ENCODE assay signal across 15 mouse cellular contexts in the genomic region with DNA sequence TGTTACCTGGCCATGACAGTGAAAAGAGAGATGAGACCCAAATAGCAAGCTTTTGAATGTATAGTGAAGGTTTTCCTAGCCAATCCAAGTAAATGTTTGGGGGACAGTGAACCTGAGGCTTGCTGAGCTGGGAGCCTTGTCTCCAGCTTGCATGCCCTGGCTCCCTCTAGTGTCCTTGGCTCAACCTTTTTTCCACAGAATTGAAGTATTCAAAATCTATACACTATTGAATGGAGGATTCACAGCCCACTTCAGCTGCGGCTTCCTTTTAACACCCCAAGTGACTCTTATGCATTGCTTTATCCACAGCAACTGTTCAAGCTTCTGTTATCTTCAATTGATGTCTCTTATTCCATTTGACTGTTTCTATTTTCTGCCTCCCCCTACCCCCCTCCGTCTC. TPM values are rescaled to one million over a fixed set of nuclear protein-coding genes. Genes with fewer than 3 reads are reported as not detected.
A peak's percentile ranks its signal among the peaks of the same experiment; 100 is the strongest.
DNase-seq lines count a peak whose midpoint lies in the region; ATAC-seq and TF ChIP-seq lines count a peak whose summit lies in the region.
"Had no signal": no experiment of that assay in that cellular context is flagged by ENCODE, and none has a peak within 500 bp of the region (broad histone marks: within the 10 kb centered on the region; RNA-seq: fewer than 3 reads in every experiment).

No protein-coding gene starts in this region.

- H3K9me3 ChIP-seq in embryonic facial prominence, embryonic 11.5 days (replicated peaks; ENCODE audit: control insufficient read depth, low read length): no peaks in the 10 kb centered on the region
- H3K9me3 ChIP-seq in embryonic facial prominence, embryonic 10.5 days: no peaks in the 10 kb centered on the region
- H3K9me3 ChIP-seq in liver, embryonic 12.5 days (replicated peaks): no peaks in the 10 kb centered on the region
- no peaks in the 10 kb centered on the region for H3K9me3 ChIP-seq in ES-Bruce4 (replicated peaks; ENCODE audit: control insufficient read depth, insufficient read depth, low read length, poor library complexity, severe bottlenecking)
- H3K9me3 ChIP-seq in stomach, postnatal 0 days (ENCODE audit: control insufficient read depth, low read length): no peaks in the 10 kb centered on the region

- TF ChIP-seq EP300 in ES-Bruce4 (IDR thresholded peaks at IDR 0.05; ENCODE audit: insufficient read depth, low read depth, low read length): no peak
- no peak for TF ChIP-seq EP300 in stomach, postnatal 0 days (optimal IDR thresholded peaks at IDR 0.05)

- no peaks in the 10 kb centered on the region for H3K4me1 ChIP-seq in embryonic facial prominence, embryonic 11.5 days (ENCODE audit: control insufficient read depth, insufficient read depth, low read length)
- H3K4me1 ChIP-seq in embryonic facial prominence, embryonic 10.5 days: peaks cover 7% of the 10 kb centered on the region
- H3K4me1 ChIP-seq in liver, embryonic 12.5 days: peaks cover 53% of the 10 kb centered on the region
- no peaks in the 10 kb centered on the region for H3K4me1 ChIP-seq in ES-Bruce4 (ENCODE audit: control insufficient read depth, insufficient read depth, low read length)
- no peaks in the 10 kb centered on the region for H3K4me1 ChIP-seq in stomach, postnatal 0 days (replicated peaks; ENCODE audit: control insufficient read depth, insufficient read depth)

- H3K4me2 ChIP-seq in embryonic facial prominence, embryonic 11.5 days (ENCODE audit: low read depth, low read length): no peak overlapping the region
- no peak overlapping the region for H3K4me2 ChIP-seq in liver, embryonic 12.5 days
- no peak overlapping the region for H3K4me2 ChIP-seq in stomach, postnatal 0 days (replicated peaks; ENCODE audit: low read depth)

- H3K27me3 ChIP-seq in embryonic facial prominence, embryonic 11.5 days (ENCODE audit: control insufficient read depth, insufficient read depth, low read length): no peaks in the 10 kb centered on the region
- peaks cover 11% of the 10 kb centered on the region; the same call in 1 of the 2 replicates for H3K27me3 ChIP-seq in embryonic facial prominence, embryonic 10.5 days (replicated peaks; ENCODE audit: low read depth, poor library complexity, severe bottlenecking)
- no peaks in the 10 kb centered on the region for H3K27me3 ChIP-seq in liver, embryonic 12.5 days (replicated peaks)
- no peaks in the 10 kb centered on the region for H3K27me3 ChIP-seq in ES-Bruce4 (ENCODE audit: control insufficient read depth, insufficient read depth, low read length, poor library complexity, severe bottlenecking)
- no peaks in the 10 kb centered on the region for H3K27me3 ChIP-seq in stomach, postnatal 0 days (ENCODE audit: control insufficient read depth, insufficient read depth, low read length)

- DNase-seq in embryonic facial prominence, embryonic 11.5 days (ENCODE audit: low spot score): peak; percentile 28
- DNase-seq in embryonic facial prominence, embryonic 10.5 days (ENCODE audit: low spot score): no peak
- no peak for DNase-seq in liver
- no peak for DNase-seq in stomach, postnatal 0 days (ENCODE audit: low spot score)
- DNase-seq in adrenal gland, postnatal 14 days: no peak
- DNase-seq: adrenal gland, postnatal 36 days; cerebellum, adult 9-10 months; gastrocnemius, postnatal 14 days; kidney, adult 8-10 months; layer of hippocampus, adult 9-11 months; retina, postnatal 1 day had no signal

- H3K36me3 ChIP-seq in embryonic facial prominence, embryonic 11.5 days (replicated peaks; ENCODE audit: control insufficient read depth, insufficient read depth, low read depth, low read length): no peaks in the 10 kb centered on the region
- no peaks in the 10 kb centered on the region for H3K36me3 ChIP-seq in embryonic facial prominence, embryonic 10.5 days (replicated peaks)
- H3K36me3 ChIP-seq in liver, embryonic 12.5 days: no peaks in the 10 kb centered on the region
- H3K36me3 ChIP-seq in ES-Bruce4 (ENCODE audit: control insufficient read depth, insufficient read depth, low read length, poor library complexity, severe bottlenecking): no peaks in the 10 kb centered on the region
- no peaks in the 10 kb centered on the region for H3K36me3 ChIP-seq in stomach, postnatal 0 days (ENCODE audit: control insufficient read depth, insufficient read depth, low read length)

- 98% methylated on average over 2 of the region's 2 CpGs for WGBS in embryonic facial prominence, embryonic 11.5 days
- 89% methylated on average over 2 of the region's 2 CpGs for WGBS in embryonic facial prominence, embryonic 10.5 days
- WGBS in liver, embryonic 12.5 days (ENCODE audit: insufficient replicate concordance): 84% methylated on average over 2 of the region's 2 CpGs
- 84% methylated on average over 2 of the region's 2 CpGs for WGBS in stomach, postnatal 0 days

- no peak for ATAC-seq in embryonic facial prominence, embryonic 11.5 days (replicated peaks; ENCODE audit: insufficient number of reproducible peaks, low FRiP score, low TSS enrichment, low read depth)
- no peak for ATAC-seq in liver, embryonic 12.5 days
- ATAC-seq in stomach, postnatal 0 days (ENCODE audit: low FRiP score, low TSS enrichment): no peak
- ATAC-seq in erythroid progenitor cell, adult 5-6 weeks (replicated peaks; ENCODE audit: low FRiP score, poor library complexity, severe bottlenecking): no peak

- no peak overlapping the region for H3K9ac ChIP-seq in embryonic facial prominence, embryonic 11.5 days (replicated peaks; ENCODE audit: low read length)
- 0 out of 2 replicates have a peak overlapping the region, but pooled peaks have one; percentile 27 for H3K9ac ChIP-seq in liver, embryonic 12.5 days
- no peak overlapping the region for H3K9ac ChIP-seq in ES-Bruce4 (ENCODE audit: low read depth, poor library complexity, severe bottlenecking)
- H3K9ac ChIP-seq in stomach, postnatal 0 days (ENCODE audit: low read length): no peak overlapping the region

- no peak overlapping the region for H3K4me3 ChIP-seq in embryonic facial prominence, embryonic 11.5 days (ENCODE audit: low read depth, low read length)
- H3K4me3 ChIP-seq in embryonic facial prominence, embryonic 10.5 days: no peak overlapping the region
- H3K4me3 ChIP-seq in liver, embryonic 12.5 days: no peak overlapping the region
- H3K4me3 ChIP-seq in ES-Bruce4 (ENCODE audit: low read depth, low read length): no peak overlapping the region
- no peak overlapping the region for H3K4me3 ChIP-seq in stomach, postnatal 0 days (ENCODE audit: low read depth, low read length)

- no peak for TF ChIP-seq POLR2A in ES-Bruce4 (IDR thresholded peaks at IDR 0.05; ENCODE audit: insufficient read depth, low read length)

- TF ChIP-seq CTCF in ES-Bruce4 (IDR thresholded peaks at IDR 0.05; ENCODE audit: low read depth, low read length): peak; percentile 23
- peak; percentile 67 for TF ChIP-seq CTCF in stomach, postnatal 0 days (IDR thresholded peaks at IDR 0.05; ENCODE audit: low read depth)

- H3K27ac ChIP-seq in embryonic facial prominence, embryonic 11.5 days (replicated peaks; ENCODE audit: low read depth, low read length): no peak overlapping the region
- H3K27ac ChIP-seq in embryonic facial prominence, embryonic 10.5 days (replicated peaks): no peak overlapping the region
- no peak overlapping the region for H3K27ac ChIP-seq in liver, embryonic 12.5 days
- no peak overlapping the region for H3K27ac ChIP-seq in ES-Bruce4 (ENCODE audit: insufficient read depth, low read length)
- H3K27ac ChIP-seq in stomach, postnatal 0 days (replicated peaks): no peak overlapping the region
- H3K27ac ChIP-seq: macrophage had no signal

RNA-seq across cellular contexts. Expression of gene Mns1, which starts 26.1 kb away (rescaled TPM):
- polyA plus RNA-seq in embryonic facial prominence, embryonic 11.5 days (2014; fragmentation: Nextera tagmentation; extraction: Ambion mirVana): 50.7 and 50.9 TPM in 2 replicates
- polyA plus RNA-seq in embryonic facial prominence, embryonic 10.5 days (2016; fragmentation: Nextera tagmentation; extraction: Ambion mirVana): 59.8 and 62.4 TPM in 2 replicates
- polyA plus RNA-seq in liver, embryonic 12.5 days (2016; fragmentation: Nextera tagmentation; extraction: Ambion mirVana): 119 and 123 TPM in 2 replicates
- 12.6 and 15.6 TPM in 2 replicates for polyA plus RNA-seq in ES-Bruce4 (2011; ENCODE audit: insufficient read depth, insufficient read length, low read depth, missing spikeins)
- polyA plus RNA-seq in stomach, postnatal 0 days (2015; fragmentation: Nextera tagmentation; extraction: Ambion mirVana): 4.0 and 5.0 TPM in 2 replicates
- 177 and 188 TPM in 2 replicates for total RNA-seq in erythroid progenitor cell, adult 5-6 weeks (2015; ENCODE audit: low replicate concordance)
- total RNA-seq in erythroid progenitor cell, adult 5-6 weeks (2017; ENCODE audit: low replicate concordance): 146 and 157 TPM in 2 replicates
- 3.9 and 6.8 TPM in 2 replicates for total RNA-seq in adrenal gland, postnatal 14 days (2021)
